Mouse (Mus musculus): Measurements from ENCODE around the gene Nkx2-2.
"Not testable (repeated sequence)": the region's sequence is repeated elsewhere in the genome, so short reads cannot be mapped to it uniquely, and the experiment has no call there.

Nkx2-2 gene

DNA sequence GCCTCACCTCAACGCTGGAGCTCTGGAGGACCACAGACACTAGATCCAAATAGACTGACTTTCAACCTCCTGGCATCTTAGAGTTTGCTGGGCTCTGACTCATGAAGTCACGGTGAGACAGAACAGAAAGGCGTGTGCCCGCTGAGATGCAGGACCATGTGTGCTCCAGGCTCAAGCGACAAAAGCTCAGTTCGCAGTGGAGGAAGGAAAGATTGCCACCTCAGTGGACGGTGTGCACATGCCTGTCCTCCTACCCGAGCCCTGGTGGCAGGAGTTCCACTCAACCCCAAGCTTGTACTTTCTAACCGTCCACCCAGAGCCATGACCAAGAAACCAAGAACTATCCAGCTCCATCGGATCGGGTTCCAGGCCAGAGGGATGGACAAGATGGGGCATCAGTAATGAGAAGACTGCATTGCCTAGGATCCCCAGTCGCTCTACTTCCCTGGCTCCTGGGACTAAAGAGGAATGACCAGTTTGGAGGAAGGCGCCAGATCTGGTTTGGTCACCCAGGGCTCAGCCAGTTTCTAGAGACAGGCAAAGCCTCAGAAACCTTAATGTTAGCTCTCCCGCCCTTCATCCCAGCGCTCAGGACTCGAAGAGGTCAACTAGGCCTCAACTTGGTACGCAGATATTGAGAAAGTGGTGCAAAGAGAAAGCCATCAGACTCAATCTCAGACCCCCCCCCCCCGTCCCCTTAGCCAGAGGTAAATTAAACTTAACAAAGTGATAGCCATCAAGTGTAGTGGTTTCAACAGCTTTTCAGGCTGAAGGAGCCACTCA, 11.9 kb downstream of the Nkx2-2 start:
- DNase-seq (ENCODE audit: low read depth, low spot score) = no peak

DNA sequence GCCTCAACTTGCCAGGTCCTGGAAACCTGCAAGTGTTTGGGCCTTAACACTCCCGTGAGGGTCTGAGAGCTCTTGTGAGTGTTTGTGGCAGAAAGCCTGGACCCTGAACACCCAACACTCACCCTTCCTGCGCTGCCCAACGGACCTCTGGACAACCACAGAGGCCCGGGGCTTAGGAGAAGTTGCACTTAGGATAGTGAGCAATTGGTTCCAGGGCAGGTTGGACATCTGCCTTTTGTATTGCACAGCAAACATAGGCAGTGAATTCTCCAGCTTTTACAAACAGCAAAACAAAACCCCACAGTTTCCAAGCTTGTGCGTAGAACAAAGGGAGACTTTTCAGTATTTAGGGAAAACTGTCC, 12.8 kb downstream of the Nkx2-2 start:
- no peak for DNase-seq (ENCODE audit: low read depth, low spot score)

DNA sequence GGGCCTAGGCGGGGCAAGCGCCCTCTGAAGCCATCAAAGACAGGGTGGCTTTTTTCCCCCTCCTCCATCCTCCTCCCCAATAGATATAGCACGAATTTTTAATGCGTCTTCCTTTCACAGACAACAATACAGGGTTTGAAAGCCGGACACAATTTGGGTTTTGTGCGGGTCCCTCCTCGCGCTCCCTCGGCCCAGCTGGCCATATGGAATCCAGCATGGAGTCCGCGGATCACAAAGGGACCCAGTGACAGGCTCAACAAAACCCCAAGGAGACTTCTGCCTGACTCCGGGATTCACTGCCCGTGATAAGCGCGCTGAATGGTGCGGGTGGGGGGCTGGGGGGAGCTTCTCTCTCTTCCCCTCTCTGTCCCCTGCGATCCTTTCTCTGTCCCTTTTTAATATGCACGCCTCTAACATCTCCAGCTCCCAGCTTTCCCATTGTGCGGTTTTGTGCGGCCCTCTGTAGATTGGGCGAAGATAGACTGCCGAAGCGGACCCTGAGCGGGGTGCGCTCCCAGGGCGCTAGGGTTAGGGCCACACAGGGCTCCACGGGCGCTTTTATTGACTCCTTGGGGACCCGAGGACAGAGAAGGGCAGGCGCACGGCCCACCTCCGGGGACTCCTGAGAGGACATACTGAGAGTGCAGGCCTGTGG, 13.3 kb downstream of the Nkx2-2 start:
- DNase-seq (ENCODE audit: low read depth, low spot score) = no peak

GRCm38 (mm10) chr2:147178091-147179059, 15.7 kb downstream of the Nkx2-2 start:
- peak; percentile 76 for DNase-seq (ENCODE audit: low read depth, low spot score)

- DNase-seq (ENCODE audit: low read depth, low spot score) = peak; percentile 80
These were observed 16.4 kb downstream of the Nkx2-2 start for GRCm38 (mm10) chr2:147177672-147178071.

GRCm38 (mm10) chr2:147175296-147175695, 18.7 kb downstream of the Nkx2-2 start:
- no peak for DNase-seq (ENCODE audit: low read depth, low spot score)

DNA sequence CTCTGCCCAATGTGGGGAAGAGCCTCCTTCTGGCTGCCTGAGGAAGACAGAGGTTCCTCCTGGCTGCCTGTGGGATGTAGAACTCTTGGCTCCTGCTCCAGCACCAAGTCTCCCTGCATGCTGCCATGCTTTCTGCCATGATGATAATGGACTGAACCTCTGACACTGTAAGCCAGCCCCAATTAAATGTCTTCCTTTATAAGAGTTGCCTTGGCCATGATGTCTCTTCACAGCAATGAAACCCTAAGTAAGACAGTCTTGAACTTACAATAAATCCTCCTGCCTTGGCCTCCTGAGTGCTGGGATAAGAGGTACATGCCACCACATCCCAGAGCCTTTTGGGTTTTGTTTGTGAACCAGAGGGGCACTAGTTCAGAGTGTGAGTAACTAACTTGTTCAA, 20.3 kb downstream of the Nkx2-2 start:
- DNase-seq (ENCODE audit: low read depth, low spot score) = no peak

GRCm38 (mm10) chr2:147170538-147170937, 23.5 kb downstream of the Nkx2-2 start:
- not testable (repeated sequence) for DNase-seq (ENCODE audit: low read depth, low spot score)

GRCm38 (mm10) chr2:147165863-147166262, 28.2 kb downstream of the Nkx2-2 start:
- DNase-seq (ENCODE audit: low read depth, low spot score) = no peak

- no peak for DNase-seq (ENCODE audit: low read depth, low spot score)
These were observed 28.7 kb downstream of the Nkx2-2 start for GRCm38 (mm10) chr2:147165376-147165775.

GRCm38 (mm10) chr2:147152543-147152942, 41.5 kb downstream of the Nkx2-2 start:
- no peak for DNase-seq (ENCODE audit: low read depth, low spot score)

Data from CD4-positive, CD25-positive, alpha-beta regulatory T cell, adult 2 months (primary cell).